Mouse (Mus musculus) layer of hippocampus, adult 18-20 months (tissue): ENCODE data around the gene Mafk. TPM values are rescaled to one million over a fixed set of nuclear protein-coding genes. Genes with fewer than 3 reads are reported as not detected.

Source experiments
- microRNA-seq, 2 experiments: library from miRNA; unstranded; fragments of <30 nt; microRNA quantifications; one replicate each; pipeline ENCODE4 v1.2.0; 2021
- total RNA-seq, 2 experiments: library from RNA; stranded (reverse); gene quantifications; 2 replicates each; pipeline ENCODE4 v1.2.3; 2021

The Mafk gene
- total RNA-seq, 2 experiments from 2014 or later = 10.3 to 13.0 TPM

Small RNA genes within 50 kb of the gene (microRNA-seq; reads per million reads assigned to microRNA genes)
- gene Mir7037 = 2.2 to 5.3 reads per million in 2 experiments

Other genes starting within 250 kb of the Mafk start
- gene Uncx, start 248.0 kb upstream of the Mafk start, total RNA-seq = under 1 TPM in 1 of 2 experiments, not detected in 1; 0.15 TPM
- gene Micall2, start 55.2 kb upstream of the Mafk start, total RNA-seq = 1 to 10 TPM; 1.1 to 1.5 TPM
- 10 to 100 TPM; 79.0 to 89.5 TPM for gene Ints1, start 15.8 kb upstream of the Mafk start, total RNA-seq
- gene Tmem184a, start 28.4 kb downstream of the Mafk start, total RNA-seq = under 1 TPM in 1 of 2 experiments, not detected in 1; 0.30 TPM
- not detected for gene Gm26938, start 34.9 kb downstream of the Mafk start, total RNA-seq
- 10 to 100 TPM; 20.7 to 21.8 TPM for gene Psmg3, start 35.4 kb downstream of the Mafk start, total RNA-seq
- 10 to 100 TPM; 24.4 to 32.3 TPM for gene Elfn1, start 116.4 kb downstream of the Mafk start, total RNA-seq